Mouse (Mus musculus) left cerebral cortex, postnatal 14 days (tissue): Measurements from ENCODE around the gene Csmd2. TPM values are rescaled to one million over a fixed set of nuclear protein-coding genes. Genes with fewer than 3 reads are reported as not detected.

Experiments
- DNase-seq, 2 experiments: peaks; one replicate each; pipeline ENCODE4 v3.0.0; 2021 to 2022; ENCODE audit warnings: low spot score in 2 of 2, mixed read lengths in 1 of 2
- intact Hi-C: fragments of 180-260 bp; cut with DNase I; formaldehyde crosslinking; loops from one replicate; pipeline ENCODE4 v1.15.1; 2025
- total RNA-seq, 2 experiments: library from RNA; stranded (reverse); gene quantifications; 2 replicates each; pipeline ENCODE4 v1.2.3; 2021

Csmd2 gene
- total RNA-seq, 2 experiments from 2014 or later: 56.9 to 61.3 TPM

GRCm38 (mm10) chr4:128383800-128384199 is 396.1 kb downstream of the Csmd2 start:
- DNase-seq: no peak
- intact Hi-C loops: no loop called here

- no peak for DNase-seq
- intact Hi-C loops: no loop called here
Measured at GRCm38 (mm10) chr4:128391484-128391883, 403.8 kb downstream of the Csmd2 start.

DNA sequence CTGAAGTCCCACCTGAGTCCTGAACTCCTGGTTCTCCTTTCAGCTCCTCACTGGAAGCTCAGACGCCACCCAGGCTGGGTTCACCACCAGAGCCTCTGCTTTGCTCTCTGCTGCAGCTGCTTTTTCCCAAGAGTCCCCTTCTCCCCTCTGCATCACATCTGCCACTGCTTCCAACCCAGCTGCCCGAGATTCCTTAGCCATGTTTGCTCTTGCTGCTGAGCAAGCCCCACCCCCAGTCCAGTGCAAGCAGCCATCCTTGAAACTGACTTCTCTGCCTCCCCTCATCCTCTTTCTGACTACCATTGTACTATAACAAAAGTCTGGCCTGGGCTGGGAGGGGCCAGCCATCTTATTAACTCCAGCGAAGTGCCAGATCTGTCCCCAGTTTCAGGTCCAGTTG is 404.6 kb downstream of the Csmd2 start:
- intact Hi-C loops: no loop called here
- DNase-seq: no peak

DNA sequence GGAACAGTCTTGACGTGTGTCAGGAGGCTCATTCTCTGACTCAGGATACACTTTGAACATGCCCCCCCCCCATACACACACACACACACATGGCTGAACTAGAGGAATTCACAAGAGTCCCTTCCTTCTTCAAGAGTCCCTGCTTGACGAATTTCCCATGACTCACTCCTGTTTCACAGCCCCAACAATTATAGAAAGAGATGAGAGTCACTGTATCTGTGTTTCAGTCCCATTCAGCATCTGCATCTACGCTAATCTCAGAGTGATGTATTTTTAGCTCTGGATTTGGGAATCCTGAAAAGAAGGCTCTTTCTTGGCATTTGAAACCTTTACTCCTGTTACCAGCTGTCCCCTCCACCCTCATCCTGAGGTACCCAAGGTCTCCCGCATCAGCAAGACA is 406.2 kb downstream of the Csmd2 start:
- DNase-seq: no peak
- intact Hi-C loops: no loop called here

GRCm38 (mm10) chr4:128396616-128397015 is 409.0 kb downstream of the Csmd2 start:
- no peak for DNase-seq
- intact Hi-C loops: no loop called here

GRCm38 (mm10) chr4:128397804-128398203 is 410.1 kb downstream of the Csmd2 start:
- intact Hi-C loops: no loop called here
- DNase-seq: no peak

GRCm38 (mm10) chr4:128398948-128399347 is 411.3 kb downstream of the Csmd2 start:
- intact Hi-C loops: no loop called here
- peak; percentile 38 to 63 for DNase-seq

DNA sequence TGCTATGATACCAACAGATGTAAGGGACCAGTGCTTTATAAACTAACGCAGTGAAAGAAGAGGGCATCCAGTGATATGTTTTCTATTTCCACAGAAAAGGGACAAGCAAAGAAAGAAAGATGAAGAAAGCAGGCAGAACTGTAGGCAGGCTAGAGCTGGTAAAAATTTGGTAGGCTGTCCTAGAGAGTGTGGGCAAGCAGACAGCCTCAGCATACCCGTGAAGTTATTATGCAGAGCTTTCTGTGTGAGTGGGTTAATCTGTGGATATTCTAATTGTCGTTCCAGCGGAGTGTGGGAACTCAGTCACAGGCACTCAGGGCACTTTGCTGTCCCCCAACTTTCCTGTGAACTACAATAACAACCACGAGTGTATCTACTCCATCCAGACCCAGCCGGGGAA is 412.4 kb downstream of the Csmd2 start:
- DNase-seq: no peak

DNA sequence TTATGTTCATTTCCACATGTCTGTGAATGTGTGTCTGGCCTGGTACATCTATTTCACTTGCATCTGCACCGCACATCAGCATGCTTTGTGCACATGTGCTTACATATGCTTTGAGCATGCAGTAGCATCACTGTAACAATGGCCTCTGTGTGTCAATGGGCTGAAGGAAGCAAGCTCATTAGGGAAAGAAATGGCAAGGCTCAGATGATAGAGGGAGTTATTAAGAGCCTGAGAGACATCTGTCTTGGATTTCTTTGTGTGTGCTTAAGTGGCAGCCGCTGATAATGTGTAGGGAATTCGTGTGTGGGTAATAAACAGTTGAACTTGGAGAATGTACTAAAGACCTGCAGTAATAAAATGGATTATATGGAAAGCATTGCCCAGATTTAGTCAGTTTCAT is 413.9 kb downstream of the Csmd2 start:
- DNase-seq: no peak
- intact Hi-C loops: no loop called here

More for the DNA sequence above, 412.4 kb downstream of the Csmd2 start:
- intact Hi-C loops: no loop called here

DNA sequence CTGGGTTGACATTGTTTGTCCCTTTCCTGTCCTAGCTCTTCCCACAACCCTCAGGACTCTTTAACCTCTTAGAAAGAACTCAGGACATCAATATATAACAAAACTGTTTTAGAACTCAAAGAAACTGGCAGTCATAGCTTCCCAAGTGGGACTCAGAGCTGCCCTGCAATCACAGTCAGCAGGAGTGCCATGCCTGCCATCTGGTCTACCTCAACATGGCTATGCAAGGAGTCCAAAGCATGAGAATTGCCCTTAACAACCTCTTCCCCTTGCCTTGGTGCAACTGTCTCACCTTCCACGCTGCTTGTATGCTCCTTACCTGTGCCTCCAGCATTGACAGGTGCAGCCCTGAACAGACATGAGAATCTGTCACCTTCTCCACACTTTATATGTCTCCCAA is 415.0 kb downstream of the Csmd2 start:
- intact Hi-C loops: no loop called here
- DNase-seq: no peak

- intact Hi-C loops: no loop called here
- no peak for DNase-seq
Measured at GRCm38 (mm10) chr4:128405576-128405975, 417.9 kb downstream of the Csmd2 start.

DNA sequence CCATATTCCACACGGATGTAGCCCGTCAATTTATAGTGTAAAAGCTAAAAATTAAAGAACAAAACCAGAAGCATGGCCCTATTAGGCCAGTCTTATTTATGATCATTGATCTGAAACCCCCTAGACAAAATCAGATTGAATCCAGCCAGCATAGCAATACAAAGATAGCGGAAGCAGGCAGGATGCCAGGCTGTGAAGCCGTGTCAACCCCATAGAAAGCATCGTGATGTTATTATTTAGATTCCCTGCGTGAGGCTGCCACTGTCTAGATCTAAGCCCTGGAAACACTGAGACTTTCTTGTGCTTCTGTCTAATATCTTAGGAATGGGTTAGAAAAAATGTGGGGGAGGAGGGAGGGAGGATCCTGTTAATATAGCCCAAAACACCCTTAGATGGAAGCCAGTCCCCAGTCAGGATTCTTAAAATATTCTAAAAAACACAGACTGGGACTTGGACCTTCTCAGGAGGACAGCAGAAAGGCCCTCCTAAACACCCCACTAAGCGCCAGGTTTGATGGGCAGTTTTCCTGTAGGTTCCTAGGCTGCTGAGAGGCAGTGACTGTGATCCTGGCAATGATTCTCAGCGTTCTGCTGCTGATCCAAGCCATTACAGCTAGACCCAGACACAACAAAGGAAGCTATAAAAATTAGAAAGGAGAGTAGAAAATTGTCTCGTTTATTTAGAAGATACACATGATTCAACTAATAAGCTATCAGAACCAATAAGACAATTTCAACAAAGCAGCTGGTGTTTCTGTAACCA is 419.6 kb downstream of the Csmd2 start:
- intact Hi-C loops: no loop called here
- DNase-seq: no peak

GRCm38 (mm10) chr4:128411941-128412630 is 424.4 kb downstream of the Csmd2 start:
- no peak for DNase-seq
- intact Hi-C loops: no loop called here

- no peak for DNase-seq
- intact Hi-C loops: no loop called here
Measured at GRCm38 (mm10) chr4:128414741-128415140, 427.1 kb downstream of the Csmd2 start.

GRCm38 (mm10) chr4:128419988-128420617 is 432.4 kb downstream of the Csmd2 start:
- intact Hi-C loops: no loop called here
- DNase-seq: no peak

- no peak for DNase-seq
- intact Hi-C loops: no loop called here
Measured at GRCm38 (mm10) chr4:128422486-128422885, 434.8 kb downstream of the Csmd2 start.

DNA sequence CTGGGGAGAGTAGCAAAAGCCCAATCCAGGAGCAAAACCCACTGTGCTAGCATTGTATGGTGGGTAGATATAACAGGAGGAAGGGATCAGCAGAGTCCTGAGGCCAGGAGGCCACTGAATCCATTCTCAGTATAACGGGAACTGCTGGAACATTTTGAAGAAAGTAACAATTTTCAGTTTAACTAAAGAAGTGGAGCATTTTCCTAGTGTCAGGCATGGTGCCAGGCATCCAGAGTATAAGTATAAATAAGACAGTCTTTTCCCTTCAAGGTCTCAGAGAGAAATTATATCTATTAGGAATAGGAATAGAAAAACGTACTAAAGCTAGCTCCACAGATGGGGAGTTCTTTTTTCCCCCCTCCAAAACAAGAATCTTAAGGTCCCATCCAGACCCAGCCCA is 437.7 kb downstream of the Csmd2 start:
- DNase-seq: peak in 1 of 2 experiments; percentile 55
- intact Hi-C loops: no loop called here

- no peak for DNase-seq
- intact Hi-C loops: no loop called here
Measured at GRCm38 (mm10) chr4:128427261-128428030, 439.8 kb downstream of the Csmd2 start.

DNA sequence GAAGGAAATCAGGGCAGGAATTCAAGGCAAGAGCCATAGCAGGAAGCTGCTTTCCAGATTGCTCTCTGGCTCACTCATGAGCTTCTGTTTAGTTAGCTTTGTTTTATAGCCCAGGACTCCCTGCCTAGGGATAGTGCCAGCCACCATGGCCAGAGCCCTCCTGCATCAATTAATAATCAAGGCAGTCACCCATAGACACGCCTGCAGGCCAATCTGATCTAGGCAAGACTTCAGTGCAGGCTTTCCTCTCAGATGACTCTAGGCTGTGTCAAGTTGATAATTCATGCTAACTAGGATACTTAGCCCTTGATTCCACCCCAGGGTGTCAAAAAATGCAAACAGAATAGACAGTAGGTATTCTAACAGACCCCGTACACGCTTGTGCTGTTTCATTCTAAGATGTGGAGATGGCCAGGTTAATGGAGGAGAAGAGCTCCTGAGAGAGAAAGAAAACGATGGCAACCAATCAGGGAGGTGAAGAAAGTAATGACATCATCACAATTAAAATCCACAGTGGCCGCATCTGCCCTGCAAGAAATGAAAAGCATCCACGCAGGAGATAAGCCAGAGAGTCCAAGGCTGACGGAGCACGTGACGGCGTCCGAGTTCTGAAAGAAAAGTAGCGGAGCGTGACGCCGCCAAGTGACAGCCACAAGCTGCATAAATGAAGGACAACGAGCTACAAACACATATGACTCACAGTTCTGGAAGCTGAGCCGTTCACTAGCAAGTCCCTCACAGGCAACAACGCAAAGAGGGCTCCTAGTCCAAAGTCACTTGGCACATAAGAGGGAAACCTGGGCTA is 440.8 kb downstream of the Csmd2 start:
- DNase-seq: peak; percentile 66 to 73

More for the DNA sequence above, 440.8 kb downstream of the Csmd2 start:
- intact Hi-C loops: no loop called here
